Mouse (Mus musculus): ENCODE data around the gene Auts2. TPM values are rescaled to one million over a fixed set of nuclear protein-coding genes. Genes with fewer than 3 reads are reported as not detected.
A peak's percentile ranks its signal among the peaks of the same experiment; 100 is the strongest.

Gene Auts2
- polyA plus RNA-seq, 1 experiment from 2014 or later, result 36.0 TPM

- DNase-seq (ENCODE audit: low spot score, missing footprints) (peak; percentile 88), ATAC-seq (ENCODE audit: low FRiP score) (peak; percentile 87)
- Histone ChIP-seq H3K4me2 (no peak overlapping the region), H3K4me1 (ENCODE audit: control insufficient read depth, insufficient read depth, low read length) (peaks cover 15% of the 10 kb centered on the region), H3K27ac (ENCODE audit: low read depth, low read length) (no peak overlapping the region; the same call in 1 of the 2 replicates), H3K9me3 (ENCODE audit: control insufficient read depth, low read length) (no peaks in the 10 kb centered on the region), H3K36me3 (ENCODE audit: control insufficient read depth, insufficient read depth, low read length) (no peaks in the 10 kb centered on the region), H3K9ac (ENCODE audit: low read length) (no peak overlapping the region), H3K27me3 (ENCODE audit: control insufficient read depth, insufficient read depth, low read length) (no peaks in the 10 kb centered on the region), H3K4me3 (ENCODE audit: low read depth, low read length) (no peak overlapping the region)
- WGBS, result 32% methylated on average over 8 of the region's 8 CpGs
Observed at GRCm38 (mm10) chr5:132229644-132230357, 313.3 kb downstream of the Auts2 start.

- Histone ChIP-seq H3K9me3 (ENCODE audit: control insufficient read depth, low read length) (no peaks in the 10 kb centered on the region), H3K9ac (ENCODE audit: low read length) (no peak overlapping the region), H3K36me3 (ENCODE audit: control insufficient read depth, insufficient read depth, low read length) (no peaks in the 10 kb centered on the region), H3K4me3 (ENCODE audit: low read depth, low read length) (no peak overlapping the region), H3K27me3 (ENCODE audit: control insufficient read depth, insufficient read depth, low read length) (no peaks in the 10 kb centered on the region), H3K27ac (ENCODE audit: low read depth, low read length) (no peak overlapping the region), H3K4me1 (ENCODE audit: control insufficient read depth, insufficient read depth, low read length) (peaks cover 15% of the 10 kb centered on the region), H3K4me2 (no peak overlapping the region)
- 85% methylated on average over 1 of the region's 1 CpGs for WGBS
- DNase-seq (ENCODE audit: low spot score, missing footprints), result no peak
- no peak for ATAC-seq (ENCODE audit: low FRiP score)
Observed at GRCm38 (mm10) chr5:132229023-132229422, 314.1 kb downstream of the Auts2 start.

GRCm38 (mm10) chr5:132220376-132220930, 322.7 kb downstream of the Auts2 start:
- 90% methylated on average over 12 of the region's 12 CpGs for WGBS
- H3K4me1 ChIP-seq (ENCODE audit: control insufficient read depth, insufficient read depth, low read length), result no peaks in the 10 kb centered on the region

GRCm38 (mm10) chr5:132216143-132216542, 327.0 kb downstream of the Auts2 start:
- no peak for DNase-seq (ENCODE audit: low spot score, missing footprints)
- H3K4me1 ChIP-seq (ENCODE audit: control insufficient read depth, insufficient read depth, low read length), result no peaks in the 10 kb centered on the region
- H3K36me3 ChIP-seq (ENCODE audit: control insufficient read depth, insufficient read depth, low read length), result no peaks in the 10 kb centered on the region
- H3K9ac ChIP-seq (ENCODE audit: low read length), result no peak overlapping the region
- H3K9me3 ChIP-seq (ENCODE audit: control insufficient read depth, low read length), result no peaks in the 10 kb centered on the region
- H3K4me3 ChIP-seq (ENCODE audit: low read depth, low read length), result no peak overlapping the region
- no peak overlapping the region for H3K27ac ChIP-seq (ENCODE audit: low read depth, low read length)
- 96% methylated on average over 2 of the region's 2 CpGs for WGBS
- H3K4me2 ChIP-seq, result no peak overlapping the region
- no peak for ATAC-seq (ENCODE audit: low FRiP score)
- H3K27me3 ChIP-seq (ENCODE audit: control insufficient read depth, insufficient read depth, low read length), result no peaks in the 10 kb centered on the region

More at GRCm38 (mm10) chr5:132220376-132220930, 322.7 kb downstream of the Auts2 start:
- Histone ChIP-seq H3K9me3 (ENCODE audit: control insufficient read depth, low read length) (no peaks in the 10 kb centered on the region), H3K4me3 (ENCODE audit: low read depth, low read length) (no peak overlapping the region), H3K36me3 (ENCODE audit: control insufficient read depth, insufficient read depth, low read length) (no peaks in the 10 kb centered on the region), H3K27ac (ENCODE audit: low read depth, low read length) (no peak overlapping the region), H3K4me2 (no peak overlapping the region), H3K27me3 (ENCODE audit: control insufficient read depth, insufficient read depth, low read length) (no peaks in the 10 kb centered on the region), H3K9ac (ENCODE audit: low read length) (no peak overlapping the region)
- no peak for DNase-seq (ENCODE audit: low spot score, missing footprints)
- no peak for ATAC-seq (ENCODE audit: low FRiP score)

- no peaks in the 10 kb centered on the region for H3K9me3 ChIP-seq (ENCODE audit: control insufficient read depth, low read length)
- H3K4me2 ChIP-seq, result no peak overlapping the region
- H3K27ac ChIP-seq (ENCODE audit: low read depth, low read length), result no peak overlapping the region
- no peaks in the 10 kb centered on the region for H3K4me1 ChIP-seq (ENCODE audit: control insufficient read depth, insufficient read depth, low read length)
- 85% methylated on average over 2 of the region's 2 CpGs for WGBS
- H3K27me3 ChIP-seq (ENCODE audit: control insufficient read depth, insufficient read depth, low read length), result no peaks in the 10 kb centered on the region
- DNase-seq (ENCODE audit: low spot score, missing footprints) (no peak), ATAC-seq (ENCODE audit: low FRiP score) (no peak)
- H3K4me3 ChIP-seq (ENCODE audit: low read depth, low read length), result no peak overlapping the region
- no peak overlapping the region for H3K9ac ChIP-seq (ENCODE audit: low read length)
- H3K36me3 ChIP-seq (ENCODE audit: control insufficient read depth, insufficient read depth, low read length), result no peaks in the 10 kb centered on the region
Observed at GRCm38 (mm10) chr5:132212446-132212845, 330.7 kb downstream of the Auts2 start.

GRCm38 (mm10) chr5:132209694-132210093, 333.4 kb downstream of the Auts2 start:
- H3K36me3 ChIP-seq (ENCODE audit: control insufficient read depth, insufficient read depth, low read length), result no peaks in the 10 kb centered on the region
- DNase-seq (ENCODE audit: low spot score, missing footprints) (no peak), ATAC-seq (ENCODE audit: low FRiP score) (no peak)
- no peak overlapping the region for H3K4me2 ChIP-seq
- no peaks in the 10 kb centered on the region for H3K27me3 ChIP-seq (ENCODE audit: control insufficient read depth, insufficient read depth, low read length)
- no peak overlapping the region for H3K27ac ChIP-seq (ENCODE audit: low read depth, low read length)
- H3K4me3 ChIP-seq (ENCODE audit: low read depth, low read length), result no peak overlapping the region
- no peaks in the 10 kb centered on the region for H3K9me3 ChIP-seq (ENCODE audit: control insufficient read depth, low read length)
- H3K9ac ChIP-seq (ENCODE audit: low read length), result no peak overlapping the region
- peaks cover 2% of the 10 kb centered on the region; the same call in 1 of the 2 replicates for H3K4me1 ChIP-seq (ENCODE audit: control insufficient read depth, insufficient read depth, low read length)

- no peak for DNase-seq (ENCODE audit: low spot score, missing footprints)
- WGBS, result 97% methylated on average over 1 of the region's 1 CpGs
Observed at GRCm38 (mm10) chr5:132206220-132206619, 336.9 kb downstream of the Auts2 start.

GRCm38 (mm10) chr5:132203846-132204245, 339.3 kb downstream of the Auts2 start:
- H3K4me3 ChIP-seq (ENCODE audit: low read depth, low read length), result no peak overlapping the region
- WGBS, result 70% methylated on average over 11 of the region's 11 CpGs
- no peaks in the 10 kb centered on the region for H3K9me3 ChIP-seq (ENCODE audit: control insufficient read depth, low read length)
- H3K27ac ChIP-seq (ENCODE audit: low read depth, low read length), result no peak overlapping the region; the same call in 1 of the 2 replicates
- H3K4me2 ChIP-seq, result no peak overlapping the region
- H3K9ac ChIP-seq (ENCODE audit: low read length), result no peak overlapping the region
- no peak for DNase-seq (ENCODE audit: low spot score, missing footprints)
- no peaks in the 10 kb centered on the region for H3K27me3 ChIP-seq (ENCODE audit: control insufficient read depth, insufficient read depth, low read length)
- H3K36me3 ChIP-seq (ENCODE audit: control insufficient read depth, insufficient read depth, low read length), result no peaks in the 10 kb centered on the region
- no peak for ATAC-seq (ENCODE audit: low FRiP score)
- H3K4me1 ChIP-seq (ENCODE audit: control insufficient read depth, insufficient read depth, low read length), result peaks cover 2% of the 10 kb centered on the region; the same call in 1 of the 2 replicates

More at GRCm38 (mm10) chr5:132206220-132206619, 336.9 kb downstream of the Auts2 start:
- Histone ChIP-seq H3K4me1 (ENCODE audit: control insufficient read depth, insufficient read depth, low read length) (peaks cover 2% of the 10 kb centered on the region; the same call in 1 of the 2 replicates), H3K36me3 (ENCODE audit: control insufficient read depth, insufficient read depth, low read length) (no peaks in the 10 kb centered on the region), H3K9me3 (ENCODE audit: control insufficient read depth, low read length) (no peaks in the 10 kb centered on the region), H3K9ac (ENCODE audit: low read length) (no peak overlapping the region), H3K27ac (ENCODE audit: low read depth, low read length) (no peak overlapping the region), H3K27me3 (ENCODE audit: control insufficient read depth, insufficient read depth, low read length) (no peaks in the 10 kb centered on the region), H3K4me3 (ENCODE audit: low read depth, low read length) (no peak overlapping the region), H3K4me2 (no peak overlapping the region)
- ATAC-seq (ENCODE audit: low FRiP score), result no peak

GRCm38 (mm10) chr5:132201077-132201645, 342.0 kb downstream of the Auts2 start:
- no peak overlapping the region for H3K4me2 ChIP-seq
- ATAC-seq (ENCODE audit: low FRiP score) (no peak), DNase-seq (ENCODE audit: low spot score, missing footprints) (no peak)
- WGBS, result 84% methylated on average over 4 of the region's 4 CpGs
- no peak overlapping the region for H3K27ac ChIP-seq (ENCODE audit: low read depth, low read length)
- peaks cover 2% of the 10 kb centered on the region; the same call in 1 of the 2 replicates for H3K4me1 ChIP-seq (ENCODE audit: control insufficient read depth, insufficient read depth, low read length)
- no peak overlapping the region for H3K4me3 ChIP-seq (ENCODE audit: low read depth, low read length)
- H3K9ac ChIP-seq (ENCODE audit: low read length), result no peak overlapping the region
- no peaks in the 10 kb centered on the region for H3K36me3 ChIP-seq (ENCODE audit: control insufficient read depth, insufficient read depth, low read length)
- H3K9me3 ChIP-seq (ENCODE audit: control insufficient read depth, low read length), result no peaks in the 10 kb centered on the region
- no peaks in the 10 kb centered on the region for H3K27me3 ChIP-seq (ENCODE audit: control insufficient read depth, insufficient read depth, low read length)

Data from midbrain, embryonic 11.5 days (tissue).